Mouse (Mus musculus) cerebellum, adult 9-10 months (tissue): Measurements from ENCODE around the gene Olfr916.

Experiments
- DNase-seq: peaks from one replicate; pipeline ENCODE4 v3.0.0; 2022

Gene Olfr916

GRCm38 (mm10) chr9:38659775-38660174 is at the start of gene Olfr916:
Olfr916 (minus strand) TSS chr9:38659875.
- no peak for DNase-seq

- no peak for DNase-seq
Measured at GRCm38 (mm10) chr9:38674501-38674900, 14.8 kb upstream of the Olfr916 start, which contains the start of gene Olfr918. Olfr918 (minus strand) TSS chr9:38674601.

- no peak for DNase-seq
Measured at GRCm38 (mm10) chr9:38672887-38673286, 13.2 kb upstream of the Olfr916 start.

- DNase-seq = no peak
Measured at GRCm38 (mm10) chr9:38665742-38666141, 6.1 kb upstream of the Olfr916 start, which contains the start of gene Olfr917. Olfr917 (minus strand) TSS chr9:38665842.

- no peak for DNase-seq
Measured at GRCm38 (mm10) chr9:38632406-38632805, 27.3 kb downstream of the Olfr916 start.
